Mouse (Mus musculus) spleen, adult 2 months (tissue): Measurements from ENCODE around the gene Cul1. TPM values are rescaled to one million over a fixed set of nuclear protein-coding genes. Genes with fewer than 3 reads are reported as not detected.
"Not testable (repeated sequence)": the region's sequence is repeated elsewhere in the genome, so short reads cannot be mapped to it uniquely, and the experiment has no call there.

ENCODE experiments used
- DNase-seq, 2 experiments: peaks; one replicate each; pipeline versions ENCODE4 v3.0.0 to v3.0.0-alpha.2; 2012 to 2021; ENCODE audit warnings: low spot score in 2 of 2, low read depth in 1 of 2
- H3K27ac ChIP-seq: fragments of 200-500 bp; 2 replicates; pipeline ENCODE4 v1.5.1; 2012; ENCODE audit warnings: low read length, inconsistent platforms; ENCODE audit not compliant: insufficient read depth
- H3K27me3 ChIP-seq: fragments of 200-500 bp; 2 replicates; pipeline ENCODE4 v1.6.1; 2012; ENCODE audit warnings: mild to moderate bottlenecking, moderate library complexity, low read length, inconsistent platforms; ENCODE audit not compliant: control insufficient read depth, insufficient read depth
- H3K36me3 ChIP-seq: fragments of 200-500 bp; 2 replicates; pipeline ENCODE4 v1.6.1; 2012; ENCODE audit warnings: mild to moderate bottlenecking, low read length, inconsistent platforms; ENCODE audit not compliant: control insufficient read depth, insufficient read depth
- H3K4me1 ChIP-seq: fragments of 200-500 bp; 2 replicates; pipeline ENCODE4 v1.6.1; 2011; ENCODE audit warnings: inconsistent platforms; ENCODE audit not compliant: control insufficient read depth, insufficient read depth, insufficient read length
- H3K4me3 ChIP-seq: fragments of 200-500 bp; 2 replicates; pipeline ENCODE4 v1.5.1; 2011; ENCODE audit warnings: mild to moderate bottlenecking, inconsistent platforms; ENCODE audit not compliant: insufficient read depth, insufficient read length; ENCODE audit errors: extremely low read depth
- CTCF ChIP-seq: fragments of 200-500 bp; IDR thresholded peaks from 2 replicates; pipeline ENCODE4 v1.5.1; 2011; ENCODE audit warnings: mild to moderate bottlenecking, inconsistent platforms; ENCODE audit not compliant: insufficient read depth, insufficient read length, insufficient replicate concordance; ENCODE audit errors: extremely low read depth
- POLR2A ChIP-seq: fragments of 200-500 bp; IDR thresholded peaks from 2 replicates; pipeline ENCODE4 v1.6.1; 2011; ENCODE audit warnings: low read depth, low read length, inconsistent platforms
- WGBS: fragments of 180-500 bp; shearing (Covaris S2); methylation state at CpG from one replicate; pipeline ENCODE4 v1.1.7; 2018; 5-methylcytosine and 5-hydroxymethylcytosine counted together
- polyA plus RNA-seq: library from polyadenylated mRNA; depleted of rRNA; stranded (reverse); fragments of >200 nt; gene quantifications from 2 replicates; pipeline ENCODE4 v1.2.3, GENCODE M21; 2012

Cul1 gene
- polyA plus RNA-seq, 1 experiment: 11.1 TPM

- DNase-seq: no peak
- Histone ChIP-seq H3K27me3 (no peaks in the 10 kb centered on the region), H3K4me1 (no peaks in the 10 kb centered on the region), H3K4me3 (no peak overlapping the region), H3K27ac (no peak overlapping the region), H3K36me3 (no peaks in the 10 kb centered on the region)
- no peak for TF ChIP-seq POLR2A
- TF ChIP-seq CTCF: no peak
- 70% methylated on average over 1 of the region's 1 CpGs for WGBS
Measured at GRCm38 (mm10) chr6:47426136-47426535, 27.1 kb upstream of the Cul1 start.

- H3K4me1 ChIP-seq, DNase-seq, H3K27ac ChIP-seq, H3K36me3 ChIP-seq, H3K4me3 ChIP-seq, H3K27me3 ChIP-seq: not testable (repeated sequence)
- 90% methylated on average over 4 of the region's 4 CpGs for WGBS
Measured at GRCm38 (mm10) chr6:47426556-47426955, 26.6 kb upstream of the Cul1 start.

- H3K36me3 ChIP-seq, H3K4me3 ChIP-seq, H3K4me1 ChIP-seq, H3K27ac ChIP-seq, DNase-seq, H3K27me3 ChIP-seq: not testable (repeated sequence)
- 91% methylated on average over 12 of the region's 12 CpGs for WGBS
Measured at GRCm38 (mm10) chr6:47432795-47433194, 20.4 kb upstream of the Cul1 start.

GRCm38 (mm10) chr6:47440080-47440479, 13.1 kb upstream of the Cul1 start:
- Histone ChIP-seq H3K27ac (no peak overlapping the region), H3K4me3 (no peak overlapping the region), H3K4me1 (no peaks in the 10 kb centered on the region), H3K36me3 (no peaks in the 10 kb centered on the region), H3K27me3 (no peaks in the 10 kb centered on the region)
- DNase-seq: no peak
- no peak for TF ChIP-seq CTCF
- no peak for TF ChIP-seq POLR2A
- WGBS: 81% methylated on average over 2 of the region's 2 CpGs

- H3K4me3 ChIP-seq: no peak overlapping the region
- H3K36me3 ChIP-seq: no peaks in the 10 kb centered on the region
- no peak overlapping the region for H3K27ac ChIP-seq
- TF ChIP-seq CTCF (no peak), POLR2A (no peak)
- no peaks in the 10 kb centered on the region for H3K27me3 ChIP-seq
- H3K4me1 ChIP-seq: no peaks in the 10 kb centered on the region
- DNase-seq: no peak
- 95% methylated on average over 1 of the region's 1 CpGs for WGBS
Measured at GRCm38 (mm10) chr6:47447658-47448057, 5.5 kb upstream of the Cul1 start.

- Histone ChIP-seq H3K4me1 (peaks cover 3% of the 10 kb centered on the region), H3K4me3 (peak overlapping the region; percentile 82), H3K27ac (peak overlapping the region; percentile 96), H3K27me3 (no peaks in the 10 kb centered on the region), H3K36me3 (no peaks in the 10 kb centered on the region)
- under 1% methylated on average over 42 of the region's 42 CpGs for WGBS
- no peak for DNase-seq
- TF ChIP-seq CTCF (no peak), POLR2A (no peak)
Measured at GRCm38 (mm10) chr6:47453522-47454130, 428 bp downstream of the Cul1 start.

GRCm38 (mm10) chr6:47454131-47454574, 955 bp downstream of the Cul1 start:
- no peak for TF ChIP-seq CTCF
- TF ChIP-seq POLR2A: no peak; the same call in 1 of the 2 replicates
- peak in 1 of 2 experiments; percentile 74 for DNase-seq
- Histone ChIP-seq H3K27me3 (no peaks in the 10 kb centered on the region), H3K36me3 (no peaks in the 10 kb centered on the region), H3K27ac (peak overlapping the region; percentile 96), H3K4me1 (peaks cover 3% of the 10 kb centered on the region), H3K4me3 (peak overlapping the region; percentile 82)
- under 1% methylated on average over 57 of the region's 72 CpGs for WGBS
